Mouse (Mus musculus): ENCODE measurements at regions not wholly inside any gene's neighbourhood (a gene's known extent, or its start where the extent isn't known, plus 50 kb on each side); places are given as distances from the start of the nearest gene placed in this dataset.
A peak's percentile ranks its signal among the peaks of the same experiment; 100 is the strongest.

DNA sequence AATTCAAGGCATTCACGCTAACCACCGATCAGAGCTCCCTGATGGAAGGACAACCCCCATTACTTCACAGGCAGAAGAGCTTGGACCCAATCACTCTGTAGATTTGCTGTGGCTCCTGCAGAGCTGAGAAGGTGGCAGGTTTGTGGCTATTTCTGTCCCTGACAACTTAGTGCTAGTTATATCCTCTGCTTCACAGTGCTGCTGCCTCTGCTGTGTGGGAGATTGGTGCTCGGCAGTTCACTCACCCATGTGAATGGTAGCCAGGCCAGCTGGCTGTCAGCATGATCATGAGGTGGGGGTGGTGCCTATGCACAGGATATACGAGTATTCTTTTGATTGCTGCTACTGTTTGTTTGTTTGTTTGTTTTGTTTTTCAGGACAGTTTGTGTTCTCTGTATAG lies 113.9 kb downstream of the Gm10131 start:
- peak; percentile 62 to 78 for DNase-seq

DNA sequence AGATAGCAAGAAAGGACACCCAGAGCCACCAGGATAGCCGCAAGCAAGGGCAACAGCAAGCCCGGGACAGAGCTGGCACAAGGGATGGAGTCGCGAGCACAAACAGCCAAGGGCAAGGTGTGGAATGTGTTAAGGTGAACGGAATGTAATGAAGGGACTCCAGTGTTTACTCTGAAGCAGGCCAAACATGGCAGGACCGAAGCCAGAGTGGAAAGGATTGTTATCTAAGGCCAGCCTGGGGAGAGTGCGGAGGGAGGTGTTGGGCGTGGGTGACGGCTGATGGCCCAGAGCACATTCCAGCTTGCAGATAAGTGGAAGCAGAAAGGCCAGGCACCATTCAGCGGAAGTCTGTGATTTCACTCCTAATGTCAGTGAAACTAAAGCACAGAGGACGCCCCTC lies 118.6 kb downstream of the Gm10131 start:
- DNase-seq = peak; percentile 85 to 92

DNA sequence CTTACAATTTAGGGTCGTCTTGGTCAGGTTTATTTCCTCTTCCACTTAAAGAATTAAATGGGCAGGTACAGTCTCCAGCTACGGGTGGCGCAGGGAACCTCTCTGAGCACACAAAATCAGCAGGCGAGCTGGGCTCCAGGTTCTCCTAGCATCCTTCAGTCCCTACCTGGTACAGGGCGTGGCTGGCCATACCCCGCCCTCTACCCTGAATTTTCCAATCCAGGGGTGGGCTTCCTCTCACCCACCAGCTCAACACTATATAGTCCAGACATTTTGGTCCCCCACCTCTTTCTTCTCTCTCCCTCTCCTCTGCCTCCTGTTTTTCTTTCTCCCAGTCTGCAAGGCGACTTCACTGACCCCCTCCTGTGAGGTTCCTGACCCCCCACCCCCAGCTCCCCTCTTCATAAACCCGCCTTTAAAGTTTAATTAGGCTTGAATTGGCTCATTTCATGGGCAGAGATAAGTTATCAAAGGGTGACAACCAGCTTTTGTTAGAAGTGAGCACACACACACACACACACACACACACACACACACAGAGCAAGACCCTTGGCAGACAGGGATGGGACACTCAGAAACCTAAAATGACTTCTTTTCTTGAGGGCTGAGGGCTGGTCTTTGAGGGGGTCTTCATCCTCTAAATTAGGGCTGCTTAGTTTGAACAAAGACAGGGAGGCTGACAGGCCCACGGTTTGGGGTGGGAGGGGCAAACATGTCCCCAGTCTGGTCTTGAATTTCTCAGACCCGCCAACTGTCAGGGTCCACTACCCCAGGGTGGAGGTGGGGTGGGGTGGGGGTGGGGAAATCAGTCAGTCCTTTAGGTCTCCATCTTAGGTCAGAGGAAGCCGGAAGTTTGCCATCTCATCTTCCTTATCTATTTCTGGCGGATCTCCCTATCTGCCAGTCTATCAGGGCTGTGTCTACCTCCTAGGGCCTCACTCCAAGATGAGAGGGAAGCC lies 119.3 kb downstream of the Gm10131 start:
- peak in 1 of 2 experiments; percentile 31 for DNase-seq

DNA sequence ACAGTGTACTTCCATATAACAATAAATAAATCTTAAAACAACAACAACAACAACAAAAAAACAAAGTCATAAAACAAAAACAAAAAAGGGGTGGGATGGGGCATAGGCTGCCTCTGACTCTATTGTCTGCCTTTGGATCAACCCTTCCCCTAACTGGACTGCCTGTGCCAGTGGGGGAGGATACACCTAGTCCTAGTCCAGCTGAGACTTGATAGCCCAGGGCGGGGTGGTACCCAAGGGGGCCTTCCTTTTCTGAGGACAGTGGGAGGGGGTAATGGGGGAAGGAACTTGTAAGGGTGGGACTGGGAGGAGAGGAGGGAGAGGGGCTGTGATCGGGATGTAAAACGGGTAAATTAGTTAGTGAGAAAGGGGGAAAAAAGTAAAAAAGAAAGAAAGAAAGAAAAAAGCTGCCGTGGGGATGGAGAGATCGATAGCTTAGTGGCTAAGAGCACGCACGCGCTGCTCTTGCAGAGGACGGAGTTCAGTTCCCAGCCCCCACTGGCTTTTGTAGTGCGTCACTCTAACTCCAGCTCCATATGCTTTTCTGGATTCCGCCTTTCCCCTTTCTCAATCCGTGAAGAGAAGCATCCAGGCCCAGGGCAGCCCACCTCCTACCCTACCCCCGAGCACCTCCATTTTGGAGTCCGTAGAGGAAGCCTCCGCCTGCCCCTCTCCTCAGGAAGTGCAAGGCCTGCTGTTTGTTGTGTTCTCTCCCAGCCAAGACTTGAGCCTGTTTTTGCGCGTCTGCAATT lies 120.2 kb downstream of the Gm10131 start:
- no peak for DNase-seq

DNA sequence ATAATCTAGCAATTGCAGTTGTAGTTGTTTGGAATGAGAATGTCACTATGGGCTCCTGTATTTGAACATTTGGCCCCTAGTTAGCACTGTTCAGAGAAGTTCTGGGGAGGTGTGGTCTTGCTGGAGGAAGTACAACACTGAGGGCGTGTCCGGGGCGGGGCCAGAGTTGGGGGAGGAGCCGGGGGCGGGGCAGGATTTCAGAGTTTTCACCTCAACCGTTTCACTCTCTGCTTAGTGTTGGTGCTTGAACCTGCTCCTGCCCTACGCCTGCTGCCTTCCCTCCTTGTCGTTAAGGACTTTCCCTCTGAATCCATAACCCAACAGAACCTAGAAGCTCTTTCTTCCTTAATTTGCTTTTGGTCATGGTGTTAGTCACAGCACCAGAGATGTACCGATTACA lies 121.5 kb downstream of the Gm10131 start:
- DNase-seq = no peak

DNA sequence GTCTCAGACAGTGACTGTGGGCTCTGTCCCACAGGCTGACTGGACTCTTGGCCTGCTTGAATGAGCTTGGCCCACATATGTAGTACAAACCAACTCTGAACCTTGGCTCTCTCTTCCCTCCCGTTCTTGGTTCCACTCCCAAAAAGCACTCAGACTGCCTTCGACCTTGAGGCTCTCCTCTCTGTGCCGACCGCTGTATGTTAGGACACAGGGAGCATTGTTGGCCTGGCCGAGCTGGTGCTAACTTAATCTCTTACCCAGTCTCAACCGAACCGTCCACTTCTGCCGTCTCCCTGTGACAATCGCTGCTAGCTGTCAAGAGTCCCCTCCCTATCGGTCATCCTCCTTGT lies 123.8 kb downstream of the Gm10131 start:
- peak; percentile 61 to 79 for DNase-seq

DNA sequence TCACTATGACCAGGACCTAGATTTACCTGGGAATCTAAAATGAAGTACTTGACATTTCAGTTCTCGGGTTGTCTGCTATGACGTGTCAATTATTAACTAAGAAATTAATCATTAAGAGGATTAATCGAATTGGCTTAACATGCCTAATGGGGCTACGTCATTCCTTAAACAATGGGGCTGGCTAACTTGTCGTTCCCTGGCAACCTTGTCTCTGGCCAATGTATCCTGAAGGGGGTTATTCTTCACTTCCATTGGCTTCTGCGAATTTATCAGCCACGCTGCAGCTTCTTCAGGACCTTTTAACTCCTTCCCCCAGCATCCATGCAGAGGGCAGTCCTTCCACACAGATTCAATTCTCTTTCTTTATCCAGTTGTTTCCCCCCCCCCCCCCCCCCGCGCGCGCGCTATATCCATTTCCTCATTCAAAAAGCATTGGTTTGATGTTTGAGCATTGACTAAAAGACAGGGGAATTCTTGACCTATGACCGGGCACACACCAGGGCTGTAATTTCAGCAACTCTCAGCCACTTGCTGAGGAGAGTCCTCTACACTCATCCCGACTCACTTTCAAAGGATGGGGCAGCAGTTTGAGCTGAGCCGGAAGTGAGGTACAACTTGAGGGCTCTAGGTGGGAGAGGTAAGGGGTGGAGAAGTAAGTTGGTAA lies 124.3 kb downstream of the Gm10131 start:
- DNase-seq = no peak

DNA sequence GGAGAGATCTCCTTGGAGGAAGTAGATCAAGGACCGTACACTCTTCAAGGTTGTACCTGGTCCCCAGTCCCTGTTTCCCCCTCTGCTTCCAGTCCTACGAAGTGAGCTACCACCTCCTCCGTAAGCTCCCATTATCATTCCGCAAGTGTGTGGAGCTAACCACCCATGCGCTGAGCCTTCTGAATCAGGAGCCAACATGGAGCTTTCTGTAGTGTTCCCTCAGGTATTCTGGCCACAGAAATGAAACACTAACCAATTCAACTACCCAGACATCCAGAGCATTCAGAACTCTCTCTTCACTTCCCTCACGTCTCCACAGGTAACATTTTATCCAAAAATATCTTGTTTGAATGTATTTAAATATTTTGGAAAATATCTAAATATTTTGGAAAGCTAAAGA lies 124.9 kb downstream of the Gm10131 start:
- DNase-seq = no peak

DNA sequence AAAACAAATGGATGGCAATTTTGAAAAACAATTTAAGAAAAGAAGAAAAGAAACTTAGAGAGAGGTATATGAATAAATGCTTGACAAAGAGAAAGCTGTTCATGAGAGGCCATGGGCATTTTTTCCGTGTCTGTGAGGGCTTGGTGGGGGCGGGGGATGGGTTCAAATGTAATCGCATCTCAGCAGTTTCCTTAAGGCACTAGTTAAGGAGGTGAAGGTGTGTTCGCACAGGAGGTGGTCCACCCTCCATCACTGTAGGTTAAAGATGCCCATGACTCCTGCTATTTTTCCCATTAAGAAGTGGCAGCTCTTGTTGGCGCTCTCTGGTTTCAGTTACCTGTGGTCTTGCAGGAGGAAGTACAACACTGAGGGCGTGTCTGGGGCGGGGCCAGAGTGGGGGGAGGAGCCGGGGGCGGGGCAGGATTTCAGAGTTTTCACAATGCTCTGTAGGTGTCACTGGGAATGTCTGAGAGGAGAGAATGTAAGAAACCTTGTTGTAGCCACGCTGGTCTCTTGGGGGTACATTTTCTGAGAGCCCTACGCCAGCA lies 126.0 kb downstream of the Gm10131 start:
- no peak for DNase-seq

DNA sequence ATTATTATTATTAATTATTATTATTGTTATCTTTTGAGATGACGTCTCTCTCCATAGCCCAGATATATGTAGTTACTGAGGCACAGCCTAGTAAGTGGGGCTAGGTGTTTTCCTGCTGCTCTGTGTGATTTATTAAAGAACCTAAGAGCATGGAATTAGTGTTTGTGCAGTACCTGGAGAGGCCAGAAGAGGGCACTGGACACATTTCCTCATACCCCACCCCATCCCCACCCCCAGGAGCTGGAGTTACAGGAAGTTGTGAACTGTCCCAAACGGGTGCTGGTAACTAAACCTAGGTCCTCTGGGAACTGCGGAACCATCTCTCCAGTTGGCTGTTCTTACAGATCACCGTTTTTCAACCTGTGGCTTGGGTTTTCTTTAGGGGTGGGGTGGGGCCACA lies 129.9 kb downstream of the Gm10131 start:
- no peak for DNase-seq

DNA sequence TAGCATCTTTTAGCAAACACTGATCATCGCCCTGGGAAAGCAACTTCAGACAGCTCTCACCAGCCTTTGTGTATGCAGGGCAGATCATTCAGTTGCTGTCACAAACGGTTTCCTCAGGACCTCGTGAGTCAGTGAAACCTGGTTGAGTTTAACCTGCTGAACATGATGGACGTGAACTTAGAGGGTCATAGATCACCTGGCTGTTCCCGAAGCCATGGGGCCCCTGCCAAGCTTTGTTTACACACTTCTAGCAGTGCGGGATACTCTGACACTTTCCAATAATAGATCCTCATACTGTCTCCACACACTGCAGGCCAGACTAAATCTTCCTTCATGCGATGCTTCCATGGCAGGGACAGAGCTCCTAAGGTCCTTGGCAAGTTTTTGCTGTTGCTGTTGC lies 130.5 kb downstream of the Gm10131 start:
- DNase-seq = peak in 1 of 2 experiments; percentile 21

Data from heart, adult 18-20 months (tissue).